Mouse (Mus musculus) neural tube, embryonic 11.5 days (tissue): Measurements from ENCODE around the gene Prdm16. TPM values are rescaled to one million over a fixed set of nuclear protein-coding genes. Genes with fewer than 3 reads are reported as not detected.
A peak's percentile ranks its signal among the peaks of the same experiment; 100 is the strongest.

Experiments
- ATAC-seq: fragments of 200-750 bp; cut with Nextera tagmentation; 2 replicates; pipeline ENCODE4 v1.8.0; 2017; ENCODE audit warnings: moderate number of reproducible peaks, mild to moderate bottlenecking, moderate TSS enrichment, moderate library complexity; ENCODE audit not compliant: insufficient read depth, low FRiP score, low TSS enrichment
- DNase-seq: peaks from one replicate; pipeline ENCODE4 v3.0.0-alpha.2; 2015; ENCODE audit warnings: low spot score
- H3K27ac ChIP-seq: fragments of 300-500 bp; sonication (generic); 2 replicates; pipeline ENCODE4 v1.5.1; 2014; ENCODE audit warnings: low read depth, mild to moderate bottlenecking, low read length
- H3K27me3 ChIP-seq: fragments of 300-500 bp; sonication (generic); 2 replicates; pipeline ENCODE4 v1.6.1; 2014; ENCODE audit warnings: mild to moderate bottlenecking, low read length, mixed read lengths; ENCODE audit not compliant: control insufficient read depth, insufficient read depth
- H3K36me3 ChIP-seq: fragments of 300-500 bp; sonication (generic); 2 replicates; pipeline ENCODE4 v1.6.1; 2014; ENCODE audit warnings: mild to moderate bottlenecking, low read length, moderate library complexity, mixed read lengths; ENCODE audit not compliant: control insufficient read depth, insufficient read depth
- H3K4me1 ChIP-seq: fragments of 300-500 bp; sonication (generic); 2 replicates; pipeline ENCODE4 v1.6.1; 2014; ENCODE audit warnings: low read length, mixed read lengths; ENCODE audit not compliant: control insufficient read depth, insufficient read depth
- H3K4me2 ChIP-seq: fragments of 300-500 bp; sonication (generic); 2 replicates; pipeline ENCODE4 v1.6.1; 2014; ENCODE audit warnings: low read depth, mild to moderate bottlenecking, moderate library complexity
- H3K4me3 ChIP-seq: fragments of 300-500 bp; sonication (generic); 2 replicates; pipeline ENCODE4 v1.5.1; 2014; ENCODE audit warnings: low read depth, low read length
- H3K9ac ChIP-seq: fragments of 300-500 bp; sonication (generic); 2 replicates; pipeline ENCODE4 v1.6.1; 2014; ENCODE audit warnings: mild to moderate bottlenecking, low read length
- H3K9me3 ChIP-seq: fragments of 300-500 bp; sonication (generic); 2 replicates; pipeline ENCODE4 v1.6.1; 2016; ENCODE audit warnings: low read length; ENCODE audit not compliant: control insufficient read depth
- WGBS: fragments of 180-500 bp; shearing (Covaris S2); extraction: QIAGEN DNeasy Blood & Tissue Kit; methylation state at CpG from one replicate; pipeline ENCODE4 v1.1.7; 2014; 5-methylcytosine and 5-hydroxymethylcytosine counted together
- polyA plus RNA-seq: library from polyadenylated mRNA; unstranded; fragments of >200 nt; fragmentation: Nextera tagmentation; extraction: Ambion mirVana; gene quantifications from 2 replicates; pipeline ENCODE4 v1.2.1, GENCODE M21; 2014

Prdm16 gene
- polyA plus RNA-seq, 1 experiment from 2014 or later: 10.9 TPM

DNA sequence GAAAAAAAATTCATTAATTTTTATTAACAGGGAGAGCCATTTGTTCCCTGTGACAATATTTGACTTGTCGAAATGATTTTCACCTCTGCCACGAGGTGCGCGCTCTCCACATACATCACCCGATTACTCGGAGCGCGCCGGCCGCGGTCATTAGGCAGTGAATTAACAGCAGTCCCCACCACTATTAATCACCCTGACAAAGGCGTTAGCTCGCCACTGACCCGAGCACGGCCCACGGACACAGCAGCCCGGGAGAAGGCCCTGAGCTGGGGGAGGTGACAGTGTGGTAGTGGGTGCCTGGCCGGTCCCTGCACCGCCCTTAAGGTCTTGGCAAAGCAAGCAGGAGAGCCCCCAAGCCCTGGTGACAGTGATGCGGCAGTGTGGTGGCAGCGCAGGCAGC, 92.8 kb downstream of the Prdm16 start:
- WGBS: 10% methylated on average over 21 of the region's 21 CpGs
- Histone ChIP-seq H3K4me2 (no peak overlapping the region), H3K4me3 (no peak overlapping the region), H3K27me3 (peaks cover 4% of the 10 kb centered on the region; the same call in 1 of the 2 replicates), H3K9ac (no peak overlapping the region), H3K27ac (no peak overlapping the region), H3K36me3 (no peaks in the 10 kb centered on the region), H3K4me1 (peaks cover 38% of the 10 kb centered on the region), H3K9me3 (no peaks in the 10 kb centered on the region)
- ATAC-seq (no peak), DNase-seq (peak; percentile 71)

DNA sequence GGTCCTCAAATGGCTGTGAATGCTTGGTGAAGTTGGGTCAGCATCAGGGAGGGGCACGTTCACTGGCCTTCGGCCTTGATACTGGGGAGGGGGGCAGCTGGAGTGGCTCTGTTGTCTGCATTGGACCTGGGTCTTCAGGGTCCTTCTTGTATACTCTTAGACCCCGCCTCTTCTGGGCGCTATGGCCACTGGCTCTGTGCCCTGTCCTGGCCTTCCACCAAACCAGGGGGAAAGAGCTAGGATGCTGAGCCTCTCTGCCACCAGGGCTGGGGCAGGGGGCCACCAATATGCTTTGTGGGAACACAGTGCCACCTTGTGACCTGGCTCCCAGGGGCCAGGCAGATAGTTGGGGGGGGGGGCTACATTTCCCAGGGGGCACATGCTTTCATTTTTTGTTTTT, 93.5 kb downstream of the Prdm16 start:
- WGBS: 58% methylated on average over 4 of the region's 4 CpGs
- H3K36me3 ChIP-seq: no peaks in the 10 kb centered on the region
- H3K4me2 ChIP-seq: no peak overlapping the region
- no peak overlapping the region for H3K4me3 ChIP-seq
- peaks cover 4% of the 10 kb centered on the region; the same call in 1 of the 2 replicates for H3K27me3 ChIP-seq
- no peaks in the 10 kb centered on the region for H3K9me3 ChIP-seq
- DNase-seq: no peak
- ATAC-seq: 0 out of 2 replicates have a peak, but pooled peaks have one; percentile 42
- peaks cover 38% of the 10 kb centered on the region for H3K4me1 ChIP-seq
- no peak overlapping the region for H3K9ac ChIP-seq
- H3K27ac ChIP-seq: no peak overlapping the region

DNA sequence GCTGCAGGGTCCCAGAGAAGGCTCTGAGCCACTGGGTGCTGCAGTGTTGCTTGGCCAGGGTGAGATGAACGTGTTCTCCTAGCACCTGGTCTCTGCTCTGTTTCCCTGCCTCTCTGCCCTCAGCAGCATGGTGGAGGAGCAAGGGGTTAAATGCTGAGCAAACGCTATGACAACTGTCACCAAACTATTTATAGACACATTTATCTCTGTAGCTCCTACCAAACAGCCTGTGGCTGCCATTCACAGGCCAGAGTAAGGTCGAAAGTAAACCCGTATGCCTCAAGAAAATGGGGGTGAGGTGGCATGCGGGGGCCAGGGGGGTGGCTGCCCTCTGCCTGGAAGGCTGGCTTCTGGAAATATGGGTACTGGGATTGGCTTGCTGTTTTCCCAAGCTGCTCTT, 94.1 kb downstream of the Prdm16 start:
- DNase-seq (no peak), ATAC-seq (no peak)
- 42% methylated on average over 5 of the region's 5 CpGs for WGBS
- H3K9me3 ChIP-seq: no peaks in the 10 kb centered on the region
- H3K9ac ChIP-seq: no peak overlapping the region
- H3K4me3 ChIP-seq: no peak overlapping the region
- peaks cover 38% of the 10 kb centered on the region for H3K4me1 ChIP-seq
- H3K27ac ChIP-seq: no peak overlapping the region
- no peak overlapping the region for H3K4me2 ChIP-seq
- H3K36me3 ChIP-seq: no peaks in the 10 kb centered on the region
- peaks cover 4% of the 10 kb centered on the region; the same call in 1 of the 2 replicates for H3K27me3 ChIP-seq

DNA sequence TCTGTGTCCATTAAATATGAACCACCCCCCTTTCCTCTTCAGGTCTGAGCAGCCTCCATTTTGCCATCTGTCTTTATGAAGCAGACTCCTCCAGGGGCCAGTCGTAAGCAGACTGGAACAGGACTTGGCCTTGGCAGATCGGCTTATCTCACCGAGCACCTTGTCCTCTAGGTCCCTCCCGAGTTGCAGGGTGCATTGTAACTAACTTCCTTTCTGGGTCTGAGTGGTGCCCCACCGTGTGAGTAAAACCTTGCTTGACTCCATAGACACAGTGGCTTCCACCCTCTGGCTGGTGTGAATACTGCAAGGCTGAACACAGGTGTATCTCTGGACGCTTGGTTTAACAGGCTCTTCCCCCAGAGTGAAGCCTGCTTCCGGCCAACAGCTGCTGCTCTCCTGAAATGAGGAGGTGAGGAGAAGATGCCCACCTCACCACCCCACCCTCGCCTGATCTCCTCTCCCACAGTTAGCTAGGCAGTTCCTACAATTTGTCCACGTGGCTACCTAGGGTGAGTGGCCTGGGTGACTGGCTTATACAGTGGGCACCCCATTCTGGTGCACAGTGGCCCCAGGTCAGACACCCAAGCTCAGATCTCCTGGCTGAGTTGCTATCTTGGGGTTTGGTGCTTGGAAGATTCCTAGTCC, 94.9 kb downstream of the Prdm16 start:
- no peak overlapping the region for H3K9ac ChIP-seq
- H3K4me1 ChIP-seq: peaks cover 38% of the 10 kb centered on the region
- peaks cover 4% of the 10 kb centered on the region; the same call in 1 of the 2 replicates for H3K27me3 ChIP-seq
- H3K36me3 ChIP-seq: no peaks in the 10 kb centered on the region
- H3K9me3 ChIP-seq: no peaks in the 10 kb centered on the region
- ATAC-seq (no peak), DNase-seq (no peak)
- 78% methylated on average over 9 of the region's 9 CpGs for WGBS
- H3K4me3 ChIP-seq: no peak overlapping the region
- H3K27ac ChIP-seq: peak overlapping the region; percentile 56; the same call in 1 of the 2 replicates
- H3K4me2 ChIP-seq: no peak overlapping the region

DNA sequence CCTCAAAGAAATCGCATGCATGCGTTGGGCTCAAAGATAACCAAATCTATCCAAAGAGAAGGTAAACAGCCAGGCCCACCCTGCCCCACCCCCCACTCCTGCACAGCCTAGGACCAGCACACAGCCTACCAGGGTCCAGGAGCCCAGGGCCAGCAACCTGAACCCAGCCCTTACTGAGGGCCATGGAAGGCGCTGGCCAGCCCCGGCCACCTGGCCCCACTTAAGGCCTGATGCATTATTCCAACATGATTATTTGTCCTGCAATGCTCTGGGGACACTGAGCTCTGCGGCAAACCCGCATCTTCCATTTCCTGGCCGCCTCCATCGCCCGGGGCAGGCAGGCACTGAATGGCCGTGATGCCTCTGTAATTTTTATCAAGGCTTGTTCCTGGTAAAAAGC, 96.0 kb downstream of the Prdm16 start:
- no peaks in the 10 kb centered on the region for H3K36me3 ChIP-seq
- no peak overlapping the region for H3K4me3 ChIP-seq
- ATAC-seq (peak; percentile 14; the same call in 1 of the 2 replicates), DNase-seq (peak; percentile 65)
- 36% methylated on average over 10 of the region's 10 CpGs for whole genome bisulfite sequencing
- H3K9me3 ChIP-seq: no peaks in the 10 kb centered on the region
- peak overlapping the region; percentile 56 for H3K27ac ChIP-seq
- H3K4me2 ChIP-seq: no peak overlapping the region
- H3K4me1 ChIP-seq: peaks cover 38% of the 10 kb centered on the region
- peaks cover 4% of the 10 kb centered on the region; the same call in 1 of the 2 replicates for H3K27me3 ChIP-seq
- H3K9ac ChIP-seq: no peak overlapping the region

DNA sequence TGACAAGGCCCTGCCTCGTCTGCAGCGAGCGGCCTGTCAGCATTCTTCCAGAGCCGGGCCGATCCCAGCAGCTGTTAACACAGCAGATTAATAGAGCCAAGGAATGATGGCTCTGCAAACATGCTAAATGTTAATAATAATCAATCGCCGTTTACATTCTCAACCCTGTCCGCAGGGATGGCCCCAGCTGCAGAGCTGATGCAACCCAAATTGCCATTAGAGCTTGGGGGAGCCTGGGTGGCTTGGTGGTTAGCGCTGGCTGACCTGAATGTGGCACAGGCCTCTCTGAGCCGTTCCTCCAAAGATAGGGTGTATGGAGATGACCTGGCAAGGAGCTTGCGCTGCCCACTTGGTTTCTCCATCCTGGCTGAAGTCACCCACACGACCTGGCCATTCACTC, 97.0 kb downstream of the Prdm16 start:
- Histone ChIP-seq H3K27ac (no peak overlapping the region), H3K4me2 (no peak overlapping the region), H3K9me3 (no peaks in the 10 kb centered on the region), H3K4me1 (peaks cover 38% of the 10 kb centered on the region), H3K4me3 (no peak overlapping the region), H3K27me3 (peaks cover 4% of the 10 kb centered on the region; the same call in 1 of the 2 replicates), H3K36me3 (no peaks in the 10 kb centered on the region), H3K9ac (no peak overlapping the region)
- peak; percentile 53 for DNase-seq
- ATAC-seq: no peak
- WGBS: 82% methylated on average over 12 of the region's 12 CpGs

DNA sequence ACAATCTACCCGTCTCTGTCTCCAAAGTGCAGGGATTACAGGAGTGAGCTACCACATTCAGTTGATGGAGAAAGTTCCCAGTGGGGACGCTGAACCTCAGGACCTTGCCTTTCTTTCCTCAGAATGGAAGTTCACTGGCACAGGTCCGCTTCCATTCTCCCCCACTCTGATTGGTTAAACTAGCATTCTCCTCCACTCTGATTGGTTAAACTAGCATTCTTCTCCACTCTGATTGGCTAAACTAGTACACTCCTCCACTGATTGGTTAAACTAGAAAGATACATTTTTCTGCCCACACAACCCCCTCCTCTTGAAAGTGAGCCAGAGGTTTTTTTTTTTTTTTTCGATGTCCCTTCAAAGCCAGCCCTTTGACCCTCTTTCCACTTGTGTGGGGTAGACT, 97.9 kb downstream of the Prdm16 start:
- no peak for DNase-seq
- Histone ChIP-seq H3K4me2 (no peak overlapping the region), H3K4me3 (no peak overlapping the region), H3K9ac (no peak overlapping the region), H3K4me1 (peaks cover 31% of the 10 kb centered on the region), H3K27me3 (peaks cover 4% of the 10 kb centered on the region; the same call in 1 of the 2 replicates), H3K9me3 (no peaks in the 10 kb centered on the region), H3K27ac (no peak overlapping the region), H3K36me3 (no peaks in the 10 kb centered on the region)
- WGBS: 80% methylated on average over 4 of the region's 4 CpGs
- no peak for ATAC-seq

DNA sequence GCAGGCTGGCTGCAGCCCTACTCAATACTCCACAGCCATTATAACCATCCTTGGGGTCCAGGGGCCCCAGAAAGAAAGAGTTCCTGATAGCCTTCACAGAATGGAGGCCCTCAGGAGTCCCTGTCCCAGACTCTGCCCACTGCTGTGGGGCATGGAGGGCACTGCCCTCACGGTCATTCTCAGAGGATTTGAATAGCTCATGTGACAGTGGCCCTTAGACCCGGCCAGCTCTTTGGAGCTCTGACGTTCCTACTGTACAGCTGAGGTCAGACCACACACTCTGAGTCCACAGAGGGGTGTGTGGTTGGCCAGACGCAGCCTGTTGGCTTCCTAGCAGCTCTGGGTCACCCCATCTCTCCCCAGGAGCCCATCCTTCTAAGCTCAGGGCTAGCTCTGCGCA, 100.6 kb downstream of the Prdm16 start:
- peaks cover 3% of the 10 kb centered on the region; the same call in 1 of the 2 replicates for H3K27me3 ChIP-seq
- ATAC-seq (no peak), DNase-seq (no peak)
- H3K4me3 ChIP-seq: no peak overlapping the region
- no peak overlapping the region for H3K27ac ChIP-seq
- no peaks in the 10 kb centered on the region for H3K36me3 ChIP-seq
- H3K9ac ChIP-seq: no peak overlapping the region
- no peaks in the 10 kb centered on the region for H3K9me3 ChIP-seq
- 68% methylated on average over 5 of the region's 5 CpGs for WGBS
- peaks cover 8% of the 10 kb centered on the region for H3K4me1 ChIP-seq
- no peak overlapping the region for H3K4me2 ChIP-seq

DNA sequence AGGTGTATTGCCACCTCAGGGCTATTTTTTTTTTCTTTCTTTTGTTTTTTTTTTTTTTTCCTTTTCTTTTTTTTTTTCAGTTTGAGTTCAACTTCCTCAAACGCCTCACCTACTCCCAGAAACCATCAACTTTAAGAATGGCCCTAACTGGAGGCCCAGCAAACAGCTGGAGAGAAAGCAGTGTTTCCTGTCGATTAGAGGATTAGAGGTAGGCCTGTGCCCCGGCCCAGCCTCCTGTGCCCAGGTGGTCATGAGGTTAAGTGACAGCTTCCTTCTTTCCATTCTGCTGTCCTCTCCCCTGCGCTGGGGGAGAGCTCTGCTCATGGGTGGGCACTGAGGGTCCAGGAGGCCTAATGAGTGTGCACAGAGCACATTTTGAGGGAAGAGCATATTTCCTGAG, 105.3 kb downstream of the Prdm16 start:
- ATAC-seq: no peak
- no peak overlapping the region for H3K9ac ChIP-seq
- no peak overlapping the region for H3K4me3 ChIP-seq
- H3K9me3 ChIP-seq: no peaks in the 10 kb centered on the region
- no peak overlapping the region for H3K4me2 ChIP-seq
- no peak overlapping the region for H3K27ac ChIP-seq
- WGBS: 64% methylated on average over 4 of the region's 4 CpGs
- H3K27me3 ChIP-seq: peaks cover 8% of the 10 kb centered on the region; the same call in 1 of the 2 replicates
- no peaks in the 10 kb centered on the region for H3K36me3 ChIP-seq
- H3K4me1 ChIP-seq: 0 out of 2 replicates have a peak, but pooled peaks cover 2% of the 10 kb centered on the region
- DNase-seq: no peak
